Mouse (Mus musculus): ENCODE data around the gene Borcs6. TPM values are rescaled to one million over a fixed set of nuclear protein-coding genes. Genes with fewer than 3 reads are reported as not detected.
A peak's percentile ranks its signal among the peaks of the same experiment; 100 is the strongest.
"Not testable (repeated sequence)": the region's sequence is repeated elsewhere in the genome, so short reads cannot be mapped to it uniquely, and the experiment has no call there.

The Borcs6 gene
- polyA plus RNA-seq, 1 experiment: 28.5 TPM

GRCm38 (mm10) chr11:69088856-69089615, 29.5 kb downstream of the Borcs6 start:
- no peaks in the 10 kb centered on the region for H3K27me3 ChIP-seq (ENCODE audit: control insufficient read depth, insufficient read depth, low read length)
- H3K4me3 ChIP-seq (ENCODE audit: low read depth, low read length): peak overlapping the region; percentile 93
- 5% methylated on average over 25 of the region's 25 CpGs for WGBS
- peak overlapping the region; percentile 90 for H3K27ac ChIP-seq (ENCODE audit: insufficient read depth, low read depth, low read length)
- H3K36me3 ChIP-seq (ENCODE audit: control insufficient read depth, insufficient read depth, low read length): peaks cover 9% of the 10 kb centered on the region; the same call in 1 of the 2 replicates
- H3K4me1 ChIP-seq (ENCODE audit: control insufficient read depth, insufficient read depth, insufficient read length, low read length): peaks cover 9% of the 10 kb centered on the region
- no peak for TF ChIP-seq CTCF (IDR thresholded peaks at IDR 0.05; ENCODE audit: extremely low read depth, insufficient read length, insufficient replicate concordance, low read depth, low read length)
- no peak for TF ChIP-seq POLR2A (IDR thresholded peaks at IDR 0.05; ENCODE audit: low read depth, low read length)

- no peak overlapping the region for H3K27ac ChIP-seq (ENCODE audit: insufficient read depth, low read depth, low read length)
- peaks cover 9% of the 10 kb centered on the region; the same call in 1 of the 2 replicates for H3K36me3 ChIP-seq (ENCODE audit: control insufficient read depth, insufficient read depth, low read length)
- TF ChIP-seq POLR2A (IDR thresholded peaks at IDR 0.05; ENCODE audit: low read depth, low read length) (no peak), CTCF (IDR thresholded peaks at IDR 0.05; ENCODE audit: extremely low read depth, insufficient read length, insufficient replicate concordance, low read depth, low read length) (no peak)
- H3K4me1 ChIP-seq (ENCODE audit: control insufficient read depth, insufficient read depth, insufficient read length, low read length): peaks cover 9% of the 10 kb centered on the region
- H3K27me3 ChIP-seq (ENCODE audit: control insufficient read depth, insufficient read depth, low read length): no peaks in the 10 kb centered on the region
- H3K4me3 ChIP-seq (ENCODE audit: low read depth, low read length): peak overlapping the region; percentile 93
- WGBS: 76% methylated on average over 12 of the region's 12 CpGs
These were observed 30.2 kb downstream of the Borcs6 start for GRCm38 (mm10) chr11:69089616-69090290.

GRCm38 (mm10) chr11:69090367-69090766, 30.9 kb downstream of the Borcs6 start:
- TF ChIP-seq CTCF (IDR thresholded peaks at IDR 0.05; ENCODE audit: extremely low read depth, insufficient read length, insufficient replicate concordance, low read depth, low read length): no peak
- no peak for TF ChIP-seq POLR2A (IDR thresholded peaks at IDR 0.05; ENCODE audit: low read depth, low read length)
- no peak overlapping the region for H3K4me3 ChIP-seq (ENCODE audit: low read depth, low read length)
- H3K36me3 ChIP-seq (ENCODE audit: control insufficient read depth, insufficient read depth, low read length): peaks cover 9% of the 10 kb centered on the region; the same call in 1 of the 2 replicates
- 68% methylated on average over 6 of the region's 6 CpGs for WGBS
- no peak overlapping the region for H3K27ac ChIP-seq (ENCODE audit: insufficient read depth, low read depth, low read length)
- H3K27me3 ChIP-seq (ENCODE audit: control insufficient read depth, insufficient read depth, low read length): no peaks in the 10 kb centered on the region
- peaks cover 9% of the 10 kb centered on the region for H3K4me1 ChIP-seq (ENCODE audit: control insufficient read depth, insufficient read depth, insufficient read length, low read length)

GRCm38 (mm10) chr11:69091566-69092385, 32.3 kb downstream of the Borcs6 start:
- H3K27ac ChIP-seq (ENCODE audit: insufficient read depth, low read depth, low read length): no peak overlapping the region
- peaks cover 9% of the 10 kb centered on the region; the same call in 1 of the 2 replicates for H3K36me3 ChIP-seq (ENCODE audit: control insufficient read depth, insufficient read depth, low read length)
- 61% methylated on average over 7 of the region's 7 CpGs for WGBS
- peaks cover 9% of the 10 kb centered on the region for H3K4me1 ChIP-seq (ENCODE audit: control insufficient read depth, insufficient read depth, insufficient read length, low read length)
- no peaks in the 10 kb centered on the region for H3K27me3 ChIP-seq (ENCODE audit: control insufficient read depth, insufficient read depth, low read length)
- H3K4me3 ChIP-seq (ENCODE audit: low read depth, low read length): no peak overlapping the region
- TF ChIP-seq POLR2A (IDR thresholded peaks at IDR 0.05; ENCODE audit: low read depth, low read length): no peak

GRCm38 (mm10) chr11:69092386-69092751, 32.9 kb downstream of the Borcs6 start:
- TF ChIP-seq POLR2A (IDR thresholded peaks at IDR 0.05; ENCODE audit: low read depth, low read length) (no peak), CTCF (IDR thresholded peaks at IDR 0.05; ENCODE audit: extremely low read depth, insufficient read length, insufficient replicate concordance, low read depth, low read length) (peak; percentile 84)
- 2% methylated on average over 3 of the region's 3 CpGs for WGBS
- H3K4me3 ChIP-seq (ENCODE audit: low read depth, low read length): no peak overlapping the region
- peaks cover 12% of the 10 kb centered on the region for H3K4me1 ChIP-seq (ENCODE audit: control insufficient read depth, insufficient read depth, insufficient read length, low read length)
- peak overlapping the region; percentile 58; the same call in 1 of the 2 replicates for H3K27ac ChIP-seq (ENCODE audit: insufficient read depth, low read depth, low read length)
- peaks cover 9% of the 10 kb centered on the region; the same call in 1 of the 2 replicates for H3K36me3 ChIP-seq (ENCODE audit: control insufficient read depth, insufficient read depth, low read length)
- H3K27me3 ChIP-seq (ENCODE audit: control insufficient read depth, insufficient read depth, low read length): no peaks in the 10 kb centered on the region

GRCm38 (mm10) chr11:69092871-69093270, 33.4 kb downstream of the Borcs6 start:
- 55% methylated on average over 4 of the region's 4 CpGs for WGBS
- peak overlapping the region; percentile 58; the same call in 1 of the 2 replicates for H3K27ac ChIP-seq (ENCODE audit: insufficient read depth, low read depth, low read length)

GRCm38 (mm10) chr11:69093856-69094255, 34.3 kb downstream of the Borcs6 start:
- 83% methylated on average over 7 of the region's 7 CpGs for WGBS
- H3K27ac ChIP-seq (ENCODE audit: insufficient read depth, low read depth, low read length); H3K27me3 ChIP-seq (ENCODE audit: control insufficient read depth, insufficient read depth, low read length); H3K36me3 ChIP-seq (ENCODE audit: control insufficient read depth, insufficient read depth, low read length); H3K4me3 ChIP-seq (ENCODE audit: low read depth, low read length): not testable (repeated sequence)
- H3K4me1 ChIP-seq (ENCODE audit: control insufficient read depth, insufficient read depth, insufficient read length, low read length): peaks cover 24% of the 10 kb centered on the region

More at GRCm38 (mm10) chr11:69092871-69093270, 33.4 kb downstream of the Borcs6 start:
- TF ChIP-seq CTCF (IDR thresholded peaks at IDR 0.05; ENCODE audit: extremely low read depth, insufficient read length, insufficient replicate concordance, low read depth, low read length): no peak
- no peak for TF ChIP-seq POLR2A (IDR thresholded peaks at IDR 0.05; ENCODE audit: low read depth, low read length)
- Histone ChIP-seq H3K27me3 (ENCODE audit: control insufficient read depth, insufficient read depth, low read length) (no peaks in the 10 kb centered on the region), H3K4me1 (ENCODE audit: control insufficient read depth, insufficient read depth, insufficient read length, low read length) (peaks cover 17% of the 10 kb centered on the region), H3K36me3 (ENCODE audit: control insufficient read depth, insufficient read depth, low read length) (peaks cover 9% of the 10 kb centered on the region; the same call in 1 of the 2 replicates), H3K4me3 (ENCODE audit: low read depth, low read length) (no peak overlapping the region)

All from small intestine, adult 2 months (tissue).